ENCODE assay signal across 8 mouse cellular contexts in the genomic region with DNA sequence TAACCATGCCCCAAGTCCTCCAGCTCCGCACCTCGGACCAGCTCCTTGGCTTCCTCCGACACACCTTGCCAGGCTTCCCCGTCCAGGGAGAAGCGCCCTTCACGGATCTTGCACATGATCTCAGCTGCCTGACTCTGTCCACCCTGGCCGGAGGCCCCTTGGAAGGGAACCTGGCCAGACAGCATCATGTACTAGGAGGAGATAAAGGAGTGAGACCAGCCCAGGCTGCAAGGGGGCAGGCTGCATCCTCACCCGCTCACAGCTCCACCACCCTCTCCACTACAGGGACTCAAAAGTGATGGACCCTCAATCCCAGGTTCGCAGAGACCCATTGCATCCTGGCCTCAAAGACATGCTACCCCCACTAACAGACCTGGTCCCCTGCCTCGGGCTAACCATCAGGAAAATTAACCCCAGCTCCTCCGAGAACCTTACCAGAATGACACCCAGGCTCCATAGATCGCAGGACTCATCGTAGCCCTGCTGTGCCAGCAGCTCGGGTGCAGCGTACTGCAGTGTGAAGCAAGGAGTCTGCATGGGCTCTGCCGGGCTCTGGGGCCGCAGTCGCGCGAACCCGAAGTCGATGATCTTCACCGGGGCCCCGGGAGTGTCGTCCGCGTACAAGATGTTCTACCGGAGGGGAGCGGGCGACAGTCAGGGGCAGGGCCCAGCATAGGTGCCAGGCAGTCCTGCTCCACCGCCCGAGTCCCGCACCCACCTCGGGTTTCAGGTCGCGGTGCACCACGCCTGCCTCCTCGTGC. TPM values are rescaled to one million over a fixed set of nuclear protein-coding genes. Genes with fewer than 3 reads are reported as not detected.
A peak's percentile ranks its signal among the peaks of the same experiment; 100 is the strongest.
DNase-seq lines count a peak whose midpoint lies in the region; ATAC-seq and TF ChIP-seq lines count a peak whose summit lies in the region.

No protein-coding gene starts in this region.

- no peak for DNase-seq in intestine, embryonic 14.5 days (ENCODE audit: low spot score)
- DNase-seq in right cerebral cortex, postnatal 36 days (ENCODE audit: low spot score in 2 of 2) = no peak
- DNase-seq in thymus, postnatal 0 days (ENCODE audit: low spot score) = no peak

- H3K36me3 ChIP-seq in intestine, embryonic 14.5 days (ENCODE audit: control insufficient read depth, insufficient read depth, low read length) = peaks cover 33% of the 10 kb centered on the region
- H3K36me3 ChIP-seq in intestine, postnatal 0 days (ENCODE audit: control insufficient read depth, insufficient read depth) = peaks cover 38% of the 10 kb centered on the region
- no peaks in the 10 kb centered on the region for H3K36me3 ChIP-seq in forebrain, embryonic 15.5 days
- H3K36me3 ChIP-seq in midbrain, embryonic 12.5 days = no peaks in the 10 kb centered on the region

- no peaks in the 10 kb centered on the region for H3K4me1 ChIP-seq in intestine, embryonic 14.5 days (replicated peaks; ENCODE audit: control insufficient read depth, insufficient read depth, low read length)
- H3K4me1 ChIP-seq in intestine, postnatal 0 days (replicated peaks; ENCODE audit: control insufficient read depth, insufficient read depth, low read length) = no peaks in the 10 kb centered on the region
- no peaks in the 10 kb centered on the region for H3K4me1 ChIP-seq in bone marrow, adult 2 months (ENCODE audit: control insufficient read depth, insufficient read depth, low read length)
- H3K4me1 ChIP-seq in forebrain, embryonic 15.5 days = peaks cover 23% of the 10 kb centered on the region
- H3K4me1 ChIP-seq in midbrain, embryonic 12.5 days = peaks cover 19% of the 10 kb centered on the region

- H3K4me3 ChIP-seq in intestine, embryonic 14.5 days (ENCODE audit: low read depth, low read length) = 0 out of 2 replicates have a peak overlapping the region, but pooled peaks have one; percentile 1
- H3K4me3 ChIP-seq in intestine, postnatal 0 days (ENCODE audit: low read depth, low read length) = no peak overlapping the region
- no peak overlapping the region for H3K4me3 ChIP-seq in bone marrow, adult 2 months (replicated peaks; ENCODE audit: control insufficient read depth, low read depth, low read length)
- H3K4me3 ChIP-seq in forebrain, embryonic 15.5 days = peak overlapping the region; percentile 44
- peak overlapping the region; percentile 39 for H3K4me3 ChIP-seq in midbrain, embryonic 12.5 days

- peak overlapping the region; percentile 29 for H3K4me2 ChIP-seq in intestine, embryonic 14.5 days (ENCODE audit: low read length)
- no peak overlapping the region for H3K4me2 ChIP-seq in intestine, postnatal 0 days (replicated peaks; ENCODE audit: low read depth)
- peak overlapping the region; percentile 63 for H3K4me2 ChIP-seq in forebrain, embryonic 15.5 days (replicated peaks)
- peak overlapping the region; percentile 62 for H3K4me2 ChIP-seq in midbrain, embryonic 12.5 days (replicated peaks)

- H3K27ac ChIP-seq in intestine, embryonic 14.5 days (ENCODE audit: low read depth) = no peak overlapping the region
- H3K27ac ChIP-seq in intestine, postnatal 0 days (ENCODE audit: low read depth, low read length) = no peak overlapping the region
- H3K27ac ChIP-seq in bone marrow, adult 2 months (ENCODE audit: control insufficient read depth, insufficient read depth, low read depth, low read length, poor library complexity) = no peak overlapping the region
- H3K27ac ChIP-seq in forebrain, embryonic 15.5 days (replicated peaks) = no peak overlapping the region
- no peak overlapping the region for H3K27ac ChIP-seq in midbrain, embryonic 12.5 days (replicated peaks)

- no peak overlapping the region for H3K9ac ChIP-seq in intestine, embryonic 14.5 days (ENCODE audit: low read length)
- H3K9ac ChIP-seq in intestine, postnatal 0 days (ENCODE audit: low read depth, low read length) = no peak overlapping the region
- peak overlapping the region; percentile 30 for H3K9ac ChIP-seq in forebrain, embryonic 15.5 days (replicated peaks)
- H3K9ac ChIP-seq in midbrain, embryonic 12.5 days (replicated peaks) = peak overlapping the region; percentile 37

- ATAC-seq in intestine, embryonic 14.5 days (replicated peaks; ENCODE audit: low FRiP score, low TSS enrichment, low read depth) = no peak; the same call in 1 of the 2 replicates
- ATAC-seq in intestine, postnatal 0 days = no peak
- ATAC-seq in forebrain, embryonic 15.5 days (replicated peaks) = no peak; the same call in 1 of the 2 replicates
- 0 out of 2 replicates have a peak, but pooled peaks have one; percentile 23 for ATAC-seq in midbrain, embryonic 12.5 days (ENCODE audit: low FRiP score, low read depth)
- no peak for ATAC-seq in inflammation-experienced regulatory T-cells, adult 6 months

- H3K27me3 ChIP-seq in intestine, embryonic 14.5 days (replicated peaks; ENCODE audit: control insufficient read depth, insufficient read depth, low read length) = peaks cover 45% of the 10 kb centered on the region
- peaks cover 11% of the 10 kb centered on the region; the same call in 1 of the 2 replicates for H3K27me3 ChIP-seq in intestine, postnatal 0 days (replicated peaks; ENCODE audit: control insufficient read depth, insufficient read depth, low read length)
- H3K27me3 ChIP-seq in forebrain, embryonic 15.5 days = peaks cover 38% of the 10 kb centered on the region
- peaks cover 70% of the 10 kb centered on the region for H3K27me3 ChIP-seq in midbrain, embryonic 12.5 days

- TF ChIP-seq POLR2A in bone marrow, adult 2 months (IDR thresholded peaks at IDR 0.05; ENCODE audit: borderline replicate concordance, control insufficient read depth, low read depth, low read length) = 0 out of 2 replicates have a peak, but pooled peaks have one; percentile 4

- 22% methylated on average over 38 of the region's 38 CpGs for WGBS in intestine, embryonic 14.5 days
- WGBS in intestine, postnatal 0 days = 55% methylated on average over 38 of the region's 38 CpGs
- WGBS in bone marrow, adult 2 months = 91% methylated on average over 38 of the region's 38 CpGs
- WGBS in forebrain, embryonic 15.5 days = 7% methylated on average over 38 of the region's 38 CpGs
- 3% methylated on average over 38 of the region's 38 CpGs for WGBS in midbrain, embryonic 12.5 days

- TF ChIP-seq CTCF in intestine, postnatal 0 days (IDR thresholded peaks at IDR 0.05; ENCODE audit: low read depth) = no peak
- TF ChIP-seq CTCF in bone marrow, adult 2 months (IDR thresholded peaks at IDR 0.05; ENCODE audit: control insufficient read depth, insufficient read depth, low read length) = no peak

- H3K9me3 ChIP-seq in intestine, embryonic 14.5 days (ENCODE audit: control insufficient read depth, low read length) = peaks cover 4% of the 10 kb centered on the region; the same call in 1 of the 2 replicates
- no peaks in the 10 kb centered on the region for H3K9me3 ChIP-seq in intestine, postnatal 0 days (ENCODE audit: control insufficient read depth)
- no peaks in the 10 kb centered on the region for H3K9me3 ChIP-seq in forebrain, embryonic 15.5 days
- no peaks in the 10 kb centered on the region for H3K9me3 ChIP-seq in midbrain, embryonic 12.5 days

RNA-seq across cellular contexts. Expression of a gene that starts 9.7 kb away (rescaled TPM):
- polyA plus RNA-seq in intestine, embryonic 14.5 days (2014; fragmentation: Nextera tagmentation; extraction: Ambion mirVana) = 18.9 and 20.3 TPM in 2 replicates
- 15.7 and 16.7 TPM in 2 replicates for polyA plus RNA-seq in intestine, postnatal 0 days (2015; fragmentation: Nextera tagmentation; extraction: Ambion mirVana)
- polyA plus RNA-seq in bone marrow, adult 2 months (2011; ENCODE audit: insufficient read depth, insufficient read length, low replicate concordance, missing spikeins) = 4.7 and 5.5 TPM in 2 replicates
- 7.1 and 7.7 TPM in 2 replicates for polyA plus RNA-seq in forebrain, embryonic 15.5 days (2015; fragmentation: Nextera tagmentation; extraction: Ambion mirVana)
- 7.9 and 10.8 TPM in 2 replicates for polyA plus RNA-seq in midbrain, embryonic 12.5 days (2016; fragmentation: Nextera tagmentation; extraction: Ambion mirVana)
- 10 to 100 TPM in 1 of 3 experiments, 1 to 10 TPM in 2; 7.4 to 13.5 (median 8.6) TPM for polyA plus RNA-seq in inflammation-experienced regulatory T-cells, adult 6 months (2017; shearing (Covaris generic))
- polyA plus RNA-seq in thymus, postnatal 0 days (2015; fragmentation: Nextera tagmentation; extraction: Ambion mirVana) = 9.9 and 11.8 TPM in 2 replicates

RNA-seq across cellular contexts. Expression of a gene that starts 27.3 kb away (rescaled TPM):
- 0.85 and 1.0 TPM in 2 replicates for polyA plus RNA-seq in intestine, embryonic 14.5 days (2014; fragmentation: Nextera tagmentation; extraction: Ambion mirVana)
- 1.4 and 1.7 TPM in 2 replicates for polyA plus RNA-seq in intestine, postnatal 0 days (2015; fragmentation: Nextera tagmentation; extraction: Ambion mirVana)
- 29.0 and 66.6 TPM in 2 replicates for polyA plus RNA-seq in bone marrow, adult 2 months (2011; ENCODE audit: insufficient read depth, insufficient read length, low replicate concordance, missing spikeins)
- polyA plus RNA-seq in forebrain, embryonic 15.5 days (2015; fragmentation: Nextera tagmentation; extraction: Ambion mirVana) = 0.40 and 0.71 TPM in 2 replicates
- 0.69 and 1.1 TPM in 2 replicates for polyA plus RNA-seq in midbrain, embryonic 12.5 days (2016; fragmentation: Nextera tagmentation; extraction: Ambion mirVana)
- 1 to 10 TPM; 4.4 to 5.8 (median 4.7) TPM for polyA plus RNA-seq in inflammation-experienced regulatory T-cells, adult 6 months (2017; shearing (Covaris generic))
- 18.8 and 23.0 TPM in 2 replicates for polyA plus RNA-seq in thymus, postnatal 0 days (2015; fragmentation: Nextera tagmentation; extraction: Ambion mirVana)

Comparison
In these comparisons a context has a peak if more than half of its experiments do, and no peak if none do; other contexts are left out.
1. H3K4me3 ChIP-seq: peak in intestine, embryonic 14.5 days (single experiment), forebrain, embryonic 15.5 days (single experiment) and midbrain, embryonic 12.5 days (single experiment); none in intestine, postnatal 0 days (single experiment) and bone marrow, adult 2 months (single experiment).
2. H3K9ac ChIP-seq: peak in forebrain, embryonic 15.5 days (single experiment) and midbrain, embryonic 12.5 days (single experiment); none in intestine, embryonic 14.5 days (single experiment) and intestine, postnatal 0 days (single experiment).